Mouse (Mus musculus) heart, adult 2 months (tissue): ENCODE results near the gene Calml3. TPM values are rescaled to one million over a fixed set of nuclear protein-coding genes. Genes with fewer than 3 reads are reported as not detected.

Experiments
- DNase-seq, 2 experiments: peaks; one replicate each; pipeline ENCODE4 v3.0.0; 2021
- H3K27ac ChIP-seq: fragments of 200-600 bp; 2 replicates; pipeline ENCODE4 v1.8.1; 2022
- H3K27me3 ChIP-seq: fragments of 200-500 bp; 2 replicates; pipeline ENCODE4 v1.6.1; 2012; ENCODE audit warnings: mild to moderate bottlenecking, low read length, inconsistent platforms, mixed read lengths; ENCODE audit not compliant: control insufficient read depth, insufficient read depth
- H3K36me3 ChIP-seq: fragments of 200-500 bp; 2 replicates; pipeline ENCODE4 v1.6.1; 2012; ENCODE audit warnings: low read length, inconsistent platforms; ENCODE audit not compliant: control insufficient read depth, insufficient read depth
- H3K4me1 ChIP-seq: fragments of 200-500 bp; 2 replicates; pipeline ENCODE4 v1.6.1; 2011; ENCODE audit warnings: low read length; ENCODE audit not compliant: control insufficient read depth, insufficient read depth
- H3K4me3 ChIP-seq: fragments of 200-600 bp; 2 replicates; pipeline ENCODE4 v1.8.1; 2022
- H3K79me2 ChIP-seq: fragments of 200-500 bp; replicated peaks from 2 replicates; pipeline ENCODE4 v1.6.1; 2012; ENCODE audit warnings: mild to moderate bottlenecking, inconsistent platforms, low read length, moderate library complexity, mixed read lengths; ENCODE audit not compliant: control insufficient read depth, insufficient read depth
- H3K9ac ChIP-seq: fragments of 200-500 bp; 2 replicates; pipeline ENCODE4 v1.6.1; 2012; ENCODE audit warnings: low read depth, mild to moderate bottlenecking, control low read depth, inconsistent platforms, low read length, mixed read lengths
- CTCF ChIP-seq: fragments of 200-600 bp; IDR thresholded peaks from 2 replicates; pipeline ENCODE4 v1.8.1; 2022; ENCODE audit warnings: antibody characterized with exemption, mild to moderate bottlenecking, moderate library complexity
- EP300 ChIP-seq: fragments of 200-500 bp; IDR thresholded peaks from 2 replicates; pipeline ENCODE4 v1.6.1; 2011; ENCODE audit warnings: low read depth, low read length, control low read depth; ENCODE audit not compliant: insufficient read depth
- POLR2A ChIP-seq: fragments of 200-500 bp; IDR thresholded peaks from 2 replicates; pipeline ENCODE4 v1.6.1; 2011; ENCODE audit warnings: mild to moderate bottlenecking, low read depth, low read length, control low read depth; ENCODE audit not compliant: insufficient read depth
- WGBS: fragments of 180-500 bp; shearing (Covaris S2); methylation state at CpG from one replicate; pipeline ENCODE4 v1.1.7; 2018; 5-methylcytosine and 5-hydroxymethylcytosine counted together
- intact Hi-C: fragments of 180-260 bp; cut with DNase I; formaldehyde crosslinking; loops from one replicate; pipeline ENCODE4 v1.15.1; 2025
- polyA plus RNA-seq: library from polyadenylated mRNA; depleted of rRNA; stranded (reverse); fragments of >200 nt; gene quantifications from 2 replicates; pipeline ENCODE4 v1.2.3, GENCODE M21; 2012
- total RNA-seq, 2 experiments: library from RNA; stranded (reverse); gene quantifications; 2 replicates each; pipeline ENCODE4 v1.2.3; 2021

Gene Calml3
- total and polyA plus RNA-seq, 3 experiments: 2.7 TPM; not detected in 2

DNA sequence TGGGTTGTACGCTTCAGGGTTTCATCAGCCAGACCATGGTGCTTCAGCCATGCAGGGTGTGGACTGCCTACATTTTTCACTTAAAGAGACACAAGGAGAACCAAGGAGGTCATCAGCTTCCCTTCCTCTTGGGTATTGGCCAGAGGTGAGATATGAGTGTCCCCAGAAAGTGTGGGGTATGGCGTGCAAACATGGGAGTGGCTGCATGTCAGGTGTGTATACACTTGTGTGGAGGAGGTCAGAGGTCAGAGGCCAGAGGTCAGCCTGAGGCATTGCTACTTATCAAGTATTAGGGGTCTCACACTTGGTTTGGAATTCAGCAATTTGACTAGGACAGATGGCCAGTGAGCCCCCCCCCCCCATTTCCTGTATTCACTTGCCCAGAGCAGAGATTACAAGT lies 15.5 kb downstream of the Calml3 start:
- no peak for TF ChIP-seq EP300
- TF ChIP-seq POLR2A: no peak
- no peak for TF ChIP-seq CTCF
- H3K27ac ChIP-seq: no peak overlapping the region
- H3K9ac ChIP-seq: no peak overlapping the region
- no peaks in the 10 kb centered on the region for H3K4me1 ChIP-seq
- DNase-seq: no peak
- no peaks in the 10 kb centered on the region for H3K27me3 ChIP-seq
- H3K36me3 ChIP-seq: no peaks in the 10 kb centered on the region
- intact Hi-C loops: no loop called here
- H3K4me3 ChIP-seq: no peak overlapping the region
- WGBS: 94% methylated on average over 2 of the region's 2 CpGs
- no peaks in the 10 kb centered on the region for H3K79me2 ChIP-seq

DNA sequence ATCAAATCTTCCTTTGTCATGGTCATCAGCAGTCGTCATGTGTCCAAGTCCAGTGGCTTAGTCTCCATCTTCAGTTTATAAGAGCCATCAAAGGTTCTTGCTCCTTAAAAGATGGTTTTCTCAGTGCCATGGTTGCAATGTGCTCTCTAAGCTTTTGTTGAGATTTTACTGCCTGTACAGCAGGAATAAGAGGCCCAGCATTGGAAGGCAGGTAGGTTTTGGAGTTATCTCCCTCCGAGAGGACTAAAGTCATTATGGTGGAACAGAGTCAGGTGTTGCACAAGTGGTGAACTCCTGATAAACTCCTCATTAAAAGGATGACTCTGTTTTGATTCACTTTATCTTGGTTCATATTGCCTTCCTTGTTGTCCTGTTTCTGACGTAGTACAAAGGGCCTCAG lies 16.5 kb downstream of the Calml3 start:
- Histone ChIP-seq H3K79me2 (no peaks in the 10 kb centered on the region), H3K4me1 (no peaks in the 10 kb centered on the region; the same call in 1 of the 2 replicates), H3K27ac (no peak overlapping the region), H3K9ac (no peak overlapping the region), H3K27me3 (no peaks in the 10 kb centered on the region), H3K36me3 (no peaks in the 10 kb centered on the region), H3K4me3 (no peak overlapping the region)
- intact Hi-C loops: no loop called here
- DNase-seq: no peak
- TF ChIP-seq POLR2A: no peak
- TF ChIP-seq EP300: no peak
- TF ChIP-seq CTCF: no peak
- 90% methylated on average over 3 of the region's 3 CpGs for WGBS

DNA sequence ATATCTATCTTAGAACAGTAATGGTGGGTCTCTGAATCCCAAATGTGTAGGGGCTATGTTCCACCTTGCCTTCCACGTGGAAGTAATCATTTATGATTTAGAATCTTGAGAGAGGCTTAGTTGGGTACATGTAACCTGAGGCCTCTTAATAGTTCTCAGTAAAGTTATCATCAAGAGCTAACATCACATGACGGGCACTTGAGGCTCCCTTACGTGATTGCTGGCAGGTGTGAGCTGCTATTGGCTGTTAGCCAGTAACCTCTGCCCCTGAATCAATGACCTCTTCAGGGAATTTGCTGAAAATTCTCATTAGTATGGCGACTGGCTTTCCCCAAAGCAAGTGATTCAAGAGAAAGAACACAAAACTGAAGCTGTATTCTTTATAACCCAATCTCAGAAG lies 17.0 kb downstream of the Calml3 start:
- intact Hi-C loops: no loop called here
- DNase-seq: no peak
- 40% methylated on average over 4 of the region's 4 CpGs for WGBS
- no peak overlapping the region for H3K9ac ChIP-seq
- no peak overlapping the region for H3K4me3 ChIP-seq
- TF ChIP-seq CTCF (no peak), EP300 (no peak), POLR2A (no peak)
- H3K36me3 ChIP-seq: no peaks in the 10 kb centered on the region
- no peaks in the 10 kb centered on the region for H3K27me3 ChIP-seq
- H3K4me1 ChIP-seq: no peaks in the 10 kb centered on the region; the same call in 1 of the 2 replicates
- no peaks in the 10 kb centered on the region for H3K79me2 ChIP-seq
- no peak overlapping the region for H3K27ac ChIP-seq

DNA sequence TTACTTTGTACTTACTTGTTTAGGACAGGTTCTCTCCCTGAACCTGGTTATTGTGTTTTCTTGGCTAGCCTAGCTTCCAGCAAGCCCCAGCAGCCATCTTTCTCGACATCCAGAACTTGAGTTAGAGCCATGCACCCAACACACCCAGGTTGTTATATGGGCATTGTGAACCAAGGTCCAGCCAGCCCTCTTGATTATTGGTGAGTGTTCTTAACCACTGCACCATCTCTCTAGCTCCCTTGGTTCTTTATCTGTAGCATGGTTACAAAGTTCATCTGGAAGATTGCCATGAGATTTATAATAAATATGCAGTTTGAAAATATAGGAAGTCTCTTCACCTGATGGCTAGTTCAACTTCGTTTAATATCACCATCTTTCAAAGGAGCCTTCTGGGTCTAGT lies 20.5 kb downstream of the Calml3 start:
- Histone ChIP-seq H3K36me3 (no peaks in the 10 kb centered on the region), H3K27ac (no peak overlapping the region), H3K27me3 (no peaks in the 10 kb centered on the region), H3K4me3 (no peak overlapping the region), H3K9ac (no peak overlapping the region), H3K79me2 (no peaks in the 10 kb centered on the region), H3K4me1 (no peaks in the 10 kb centered on the region; the same call in 1 of the 2 replicates)
- intact Hi-C loops: no loop called here
- WGBS: 70% methylated on average over 2 of the region's 2 CpGs
- DNase-seq: no peak
- TF ChIP-seq EP300 (no peak), POLR2A (no peak), CTCF (no peak)

DNA sequence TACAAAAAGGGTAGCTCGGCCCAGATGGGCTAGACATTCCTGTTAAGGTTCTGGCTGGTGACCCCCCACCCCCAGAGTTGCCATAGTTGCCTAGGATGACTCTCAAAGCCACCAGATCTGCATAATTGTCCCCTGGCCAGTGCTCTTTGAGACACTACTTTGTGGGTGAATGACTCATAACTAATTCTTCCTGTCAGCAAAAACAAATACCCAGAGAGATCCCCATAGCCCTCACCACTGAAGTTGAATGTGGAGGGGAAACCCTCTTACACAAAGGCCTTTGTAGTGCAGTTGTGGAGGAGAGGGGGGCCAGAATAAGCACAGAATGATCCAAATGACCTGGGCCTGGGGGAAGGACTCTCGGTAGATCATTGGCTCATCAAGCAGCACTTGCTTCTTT lies 21.6 kb downstream of the Calml3 start:
- no peak for TF ChIP-seq CTCF
- Histone ChIP-seq H3K36me3 (no peaks in the 10 kb centered on the region), H3K9ac (no peak overlapping the region), H3K27ac (no peak overlapping the region), H3K4me3 (no peak overlapping the region), H3K79me2 (no peaks in the 10 kb centered on the region), H3K27me3 (no peaks in the 10 kb centered on the region), H3K4me1 (no peaks in the 10 kb centered on the region; the same call in 1 of the 2 replicates)
- DNase-seq: no peak
- 42% methylated on average over 2 of the region's 2 CpGs for whole genome bisulfite sequencing
- intact Hi-C loops: no loop called here

DNA sequence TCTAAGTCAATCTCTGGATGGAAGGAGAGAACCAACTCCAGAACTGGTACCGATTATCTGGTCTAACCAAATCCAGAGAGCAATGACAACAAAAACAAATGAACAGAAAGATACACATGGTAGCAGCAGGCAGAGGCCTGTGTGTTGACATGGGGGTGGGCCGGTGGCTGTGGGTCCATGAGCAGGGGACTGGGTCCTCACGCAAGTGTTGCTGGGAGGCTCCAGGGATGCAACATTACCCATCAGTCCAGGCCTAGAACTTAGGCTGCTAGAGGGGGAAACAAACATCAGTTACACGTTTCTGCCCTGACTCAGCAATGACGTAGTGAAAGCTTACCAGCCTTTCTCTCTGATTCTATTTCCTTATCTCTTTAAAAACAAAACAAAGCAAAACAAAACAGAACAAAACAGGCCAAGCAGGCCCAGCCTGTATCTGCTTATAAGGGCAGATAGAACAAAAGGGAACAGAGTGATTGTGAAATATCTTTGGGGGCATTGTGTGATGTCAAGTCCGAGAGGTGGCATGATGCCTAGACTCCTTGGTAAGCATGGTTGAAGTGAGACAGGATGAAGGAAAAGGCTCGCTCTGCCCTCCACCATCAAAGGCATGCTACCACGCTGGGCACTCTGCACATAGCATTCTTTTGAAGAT lies 24.4 kb downstream of the Calml3 start:
- intact Hi-C loops: no loop called here
- TF ChIP-seq CTCF (no peak), EP300 (no peak), POLR2A (no peak)
- no peak overlapping the region for H3K4me3 ChIP-seq
- H3K36me3 ChIP-seq: no peaks in the 10 kb centered on the region
- DNase-seq: no peak
- no peaks in the 10 kb centered on the region for H3K27me3 ChIP-seq
- 73% methylated on average over 8 of the region's 8 CpGs for WGBS
- H3K9ac ChIP-seq: no peak overlapping the region
- no peaks in the 10 kb centered on the region for H3K79me2 ChIP-seq
- no peak overlapping the region for H3K27ac ChIP-seq
- no peaks in the 10 kb centered on the region; the same call in 1 of the 2 replicates for H3K4me1 ChIP-seq
